Mouse (Mus musculus): ENCODE results near the gene Mas1. TPM values are rescaled to one million over a fixed set of nuclear protein-coding genes. Genes with fewer than 3 reads are reported as not detected.

The Mas1 gene
- polyA plus RNA-seq, 1 experiment from 2014 or later: 1.2 TPM

GRCm38 (mm10) chr17:12832231-12832630 is 35.7 kb downstream of the Mas1 start:
- Histone ChIP-seq H3K36me3 (no peaks in the 10 kb centered on the region), H3K9me3 (replicated peaks) (no peaks in the 10 kb centered on the region), H3K27ac (replicated peaks) (no peak overlapping the region), H3K27me3 (no peaks in the 10 kb centered on the region), H3K4me1 (peaks cover 12% of the 10 kb centered on the region; the same call in 1 of the 2 replicates), H3K4me3 (replicated peaks) (no peak overlapping the region), H3K4me2 (replicated peaks) (no peak overlapping the region), H3K9ac (no peak overlapping the region)
- ATAC-seq (ENCODE audit: insufficient number of reproducible peaks, low FRiP score, low TSS enrichment, low read depth): peak; percentile 21; the same call in 1 of the 2 replicates
- 71% methylated on average over 3 of the region's 3 CpGs for WGBS

- no peaks in the 10 kb centered on the region; the same call in 1 of the 2 replicates for H3K9me3 ChIP-seq (replicated peaks)
- ATAC-seq (ENCODE audit: insufficient number of reproducible peaks, low FRiP score, low TSS enrichment, low read depth): no peak
- H3K4me3 ChIP-seq (replicated peaks): no peak overlapping the region
- H3K27ac ChIP-seq (replicated peaks): no peak overlapping the region
- no peaks in the 10 kb centered on the region for H3K36me3 ChIP-seq
- H3K4me1 ChIP-seq: no peaks in the 10 kb centered on the region
- no peak overlapping the region for H3K4me2 ChIP-seq (replicated peaks)
- WGBS: 70% methylated on average over 5 of the region's 5 CpGs
- no peaks in the 10 kb centered on the region for H3K27me3 ChIP-seq
- no peak overlapping the region for H3K9ac ChIP-seq
Observed at GRCm38 (mm10) chr17:12830351-12830750, 37.6 kb downstream of the Mas1 start.

GRCm38 (mm10) chr17:12815885-12816284 is 52.1 kb downstream of the Mas1 start:
- Histone ChIP-seq H3K9ac (no peak overlapping the region), H3K4me1 (no peaks in the 10 kb centered on the region), H3K36me3 (peaks cover 61% of the 10 kb centered on the region), H3K27ac (replicated peaks) (no peak overlapping the region), H3K27me3 (no peaks in the 10 kb centered on the region), H3K4me2 (replicated peaks) (no peak overlapping the region), H3K4me3 (replicated peaks) (no peak overlapping the region), H3K9me3 (replicated peaks) (peaks cover 18% of the 10 kb centered on the region)
- ATAC-seq (ENCODE audit: insufficient number of reproducible peaks, low FRiP score, low TSS enrichment, low read depth): no peak
- 87% methylated on average over 4 of the region's 4 CpGs for WGBS

GRCm38 (mm10) chr17:12814502-12814901 is 53.4 kb downstream of the Mas1 start:
- H3K9ac ChIP-seq: no peak overlapping the region
- H3K4me1 ChIP-seq: peaks cover 9% of the 10 kb centered on the region
- H3K9me3 ChIP-seq (replicated peaks): peaks cover 8% of the 10 kb centered on the region; the same call in 1 of the 2 replicates
- no peak overlapping the region for H3K4me3 ChIP-seq (replicated peaks)
- 89% methylated on average over 3 of the region's 3 CpGs for WGBS
- no peak overlapping the region for H3K27ac ChIP-seq (replicated peaks)
- no peak for ATAC-seq (ENCODE audit: insufficient number of reproducible peaks, low FRiP score, low TSS enrichment, low read depth)
- no peak overlapping the region for H3K4me2 ChIP-seq (replicated peaks)
- no peaks in the 10 kb centered on the region for H3K27me3 ChIP-seq
- H3K36me3 ChIP-seq: peaks cover 47% of the 10 kb centered on the region

GRCm38 (mm10) chr17:12810973-12811303 is 57.0 kb downstream of the Mas1 start:
- no peak overlapping the region for H3K27ac ChIP-seq (replicated peaks)
- WGBS: 100% methylated on average over 1 of the region's 1 CpGs
- H3K4me1 ChIP-seq: peaks cover 13% of the 10 kb centered on the region
- H3K27me3 ChIP-seq: no peaks in the 10 kb centered on the region
- H3K9ac ChIP-seq: no peak overlapping the region
- no peak for ATAC-seq (ENCODE audit: insufficient number of reproducible peaks, low FRiP score, low TSS enrichment, low read depth)
- H3K4me3 ChIP-seq (replicated peaks): no peak overlapping the region
- H3K9me3 ChIP-seq (replicated peaks): peaks cover 4% of the 10 kb centered on the region; the same call in 1 of the 2 replicates
- no peak overlapping the region for H3K4me2 ChIP-seq (replicated peaks)
- peaks cover 15% of the 10 kb centered on the region; the same call in 1 of the 2 replicates for H3K36me3 ChIP-seq

- H3K36me3 ChIP-seq: peaks cover 15% of the 10 kb centered on the region; the same call in 1 of the 2 replicates
- 23% methylated on average over 14 of the region's 14 CpGs for WGBS
- peaks cover 13% of the 10 kb centered on the region for H3K4me1 ChIP-seq
- peak overlapping the region; percentile 60; the same call in 1 of the 2 replicates for H3K27ac ChIP-seq (replicated peaks)
- H3K9ac ChIP-seq: no peak overlapping the region
- no peak overlapping the region for H3K4me3 ChIP-seq (replicated peaks)
- H3K27me3 ChIP-seq: no peaks in the 10 kb centered on the region
- H3K4me2 ChIP-seq (replicated peaks): no peak overlapping the region
- ATAC-seq (ENCODE audit: insufficient number of reproducible peaks, low FRiP score, low TSS enrichment, low read depth): peak; percentile 82
- H3K9me3 ChIP-seq (replicated peaks): peaks cover 4% of the 10 kb centered on the region; the same call in 1 of the 2 replicates
Observed at GRCm38 (mm10) chr17:12810103-12810972, 57.6 kb downstream of the Mas1 start.

- Histone ChIP-seq H3K36me3 (peaks cover 8% of the 10 kb centered on the region; the same call in 1 of the 2 replicates), H3K9me3 (replicated peaks) (peaks cover 4% of the 10 kb centered on the region; the same call in 1 of the 2 replicates), H3K4me2 (replicated peaks) (no peak overlapping the region), H3K27ac (replicated peaks) (no peak overlapping the region; the same call in 1 of the 2 replicates), H3K27me3 (no peaks in the 10 kb centered on the region), H3K4me1 (peaks cover 13% of the 10 kb centered on the region), H3K9ac (no peak overlapping the region), H3K4me3 (replicated peaks) (no peak overlapping the region)
- no peak for ATAC-seq (ENCODE audit: insufficient number of reproducible peaks, low FRiP score, low TSS enrichment, low read depth)
- WGBS: 82% methylated on average over 6 of the region's 6 CpGs
Observed at GRCm38 (mm10) chr17:12808851-12809250, 59.1 kb downstream of the Mas1 start.

- H3K27me3 ChIP-seq: no peaks in the 10 kb centered on the region
- no peak overlapping the region for H3K4me2 ChIP-seq (replicated peaks)
- no peaks in the 10 kb centered on the region for H3K9me3 ChIP-seq (replicated peaks)
- no peak overlapping the region for H3K9ac ChIP-seq
- peaks cover 6% of the 10 kb centered on the region; the same call in 1 of the 2 replicates for H3K4me1 ChIP-seq
- H3K4me3 ChIP-seq (replicated peaks): no peak overlapping the region
- no peaks in the 10 kb centered on the region for H3K36me3 ChIP-seq
- ATAC-seq (ENCODE audit: insufficient number of reproducible peaks, low FRiP score, low TSS enrichment, low read depth): no peak
- no peak overlapping the region for H3K27ac ChIP-seq (replicated peaks)
Observed at GRCm38 (mm10) chr17:12804584-12805445, 63.1 kb downstream of the Mas1 start.

GRCm38 (mm10) chr17:12801861-12802540 is 65.9 kb downstream of the Mas1 start:
- no peak overlapping the region for H3K9ac ChIP-seq
- ATAC-seq (ENCODE audit: insufficient number of reproducible peaks, low FRiP score, low TSS enrichment, low read depth): peak; percentile 43; the same call in 1 of the 2 replicates
- H3K36me3 ChIP-seq: no peaks in the 10 kb centered on the region
- no peak overlapping the region; the same call in 1 of the 2 replicates for H3K27ac ChIP-seq (replicated peaks)
- peaks cover 3% of the 10 kb centered on the region; the same call in 1 of the 2 replicates for H3K4me1 ChIP-seq
- H3K4me3 ChIP-seq (replicated peaks): no peak overlapping the region
- no peaks in the 10 kb centered on the region for H3K9me3 ChIP-seq (replicated peaks)
- H3K4me2 ChIP-seq (replicated peaks): no peak overlapping the region
- H3K27me3 ChIP-seq: no peaks in the 10 kb centered on the region
- 41% methylated on average over 9 of the region's 9 CpGs for WGBS

- Histone ChIP-seq H3K27ac (replicated peaks) (no peak overlapping the region), H3K4me1 (peaks cover 14% of the 10 kb centered on the region), H3K9me3 (replicated peaks) (no peaks in the 10 kb centered on the region), H3K27me3 (no peaks in the 10 kb centered on the region), H3K9ac (no peak overlapping the region), H3K4me2 (replicated peaks) (no peak overlapping the region), H3K36me3 (no peaks in the 10 kb centered on the region), H3K4me3 (replicated peaks) (no peak overlapping the region)
- no peak for ATAC-seq (ENCODE audit: insufficient number of reproducible peaks, low FRiP score, low TSS enrichment, low read depth)
- 74% methylated on average over 12 of the region's 12 CpGs for WGBS
Observed at GRCm38 (mm10) chr17:12799368-12800275, 68.3 kb downstream of the Mas1 start.
